Mouse (Mus musculus) CH12.LX (cell line): ENCODE measurements around the gene Runx3.

Source experiments
- CTCF ChIP-seq, 2 experiments: IDR thresholded peaks in 1 of 2; conservative IDR thresholded peaks in 1 of 2; 2 replicates each; pipeline ENCODE4 v1.5.1; 2011 to 2012; ENCODE audit warnings: low read depth in 2 of 2, low read length in 2 of 2, improper control_type of control experiment in 1 of 2, inconsistent platforms in 1 of 2, mild to moderate bottlenecking in 1 of 2, moderate library complexity in 1 of 2
- ELF1 ChIP-seq: IDR thresholded peaks from 2 replicates; pipeline ENCODE4 v1.6.1; 2014; ENCODE audit warnings: low read depth, mild to moderate bottlenecking, inconsistent platforms, low read length, improper control_type of control experiment
- POLR2AphosphoS2 ChIP-seq: IDR thresholded peaks from 2 replicates; pipeline ENCODE4 v1.6.1; 2011; ENCODE audit warnings: low read depth, low read length, improper control_type of control experiment
- TBP ChIP-seq: conservative IDR thresholded peaks from 2 replicates; pipeline ENCODE4 v1.6.1; 2011; ENCODE audit warnings: low read depth, low read length, improper control_type of control experiment

DNA sequence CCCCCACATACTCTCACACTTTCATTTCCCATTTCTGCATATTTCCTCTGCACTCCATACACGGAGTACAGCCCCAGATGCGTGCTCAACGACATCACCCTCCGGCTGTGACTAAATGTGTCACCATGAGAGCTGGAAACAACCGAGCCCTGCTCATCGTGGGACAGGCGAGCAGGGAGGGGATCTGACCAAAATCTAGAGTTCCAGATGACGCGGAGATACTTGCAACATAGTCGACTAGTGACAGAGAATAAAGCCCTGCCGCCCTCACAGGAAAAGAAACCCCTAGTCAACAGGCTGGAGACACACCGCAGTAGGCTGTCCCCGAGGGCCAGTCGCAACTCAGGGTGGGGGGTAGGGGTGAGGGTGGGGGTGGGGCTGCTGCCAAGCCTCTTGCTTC, 82.8 kb downstream of the Runx3 start:
- TF ChIP-seq POLR2AphosphoS2 (no peak), CTCF (conservative IDR thresholded peaks at IDR 0.05 in 1 of 2, IDR thresholded peaks at IDR 0.05 in 1 of 2; ENCODE audit: low read depth in 2 of 2, low read length in 2 of 2) (no peak), ELF1 (peak; percentile 54), TBP (no peak)
